Mouse (Mus musculus) right cerebral cortex, postnatal 14 days (tissue): ENCODE results near the gene Rad23a.

Source experiments
- DNase-seq: peaks from one replicate; pipeline ENCODE4 v3.0.0; 2022

Rad23a gene

GRCm38 (mm10) chr8:84811303-84811702, 29.2 kb downstream of the Rad23a start:
- DNase-seq: no peak

- DNase-seq: peak; percentile 97
Observed at GRCm38 (mm10) chr8:84810896-84811295, 29.6 kb downstream of the Rad23a start.

- no peak for DNase-seq
Observed at GRCm38 (mm10) chr8:84809941-84810280, 30.6 kb downstream of the Rad23a start.

- DNase-seq: no peak
Observed at GRCm38 (mm10) chr8:84809109-84809940, 31.1 kb downstream of the Rad23a start.

GRCm38 (mm10) chr8:84806031-84806430, 34.4 kb downstream of the Rad23a start:
- DNase-seq: no peak

GRCm38 (mm10) chr8:84799999-84800831, 40.2 kb downstream of the Rad23a start, which contains the start of gene Nfix:
TSS of gene Nfix (minus strand) at chr8:84800344.
- DNase-seq: peak; percentile 72

- peak; percentile 66 for DNase-seq
Observed at GRCm38 (mm10) chr8:84799136-84799931, 41.1 kb downstream of the Rad23a start.

- DNase-seq: no peak
Observed at GRCm38 (mm10) chr8:84798446-84799135, 41.9 kb downstream of the Rad23a start.

- no peak for DNase-seq
Observed at GRCm38 (mm10) chr8:84797971-84798370, 42.5 kb downstream of the Rad23a start.

- DNase-seq: no peak
Observed at GRCm38 (mm10) chr8:84797256-84797797, 43.1 kb downstream of the Rad23a start.

- DNase-seq: no peak
Observed at GRCm38 (mm10) chr8:84794486-84794885, 46.0 kb downstream of the Rad23a start.

GRCm38 (mm10) chr8:84793791-84794485, 46.5 kb downstream of the Rad23a start:
- peak; percentile 64 for DNase-seq

- DNase-seq: no peak
Observed at GRCm38 (mm10) chr8:84793134-84793533, 47.3 kb downstream of the Rad23a start.

GRCm38 (mm10) chr8:84792429-84792947, 48.0 kb downstream of the Rad23a start:
- no peak for DNase-seq

- no peak for DNase-seq
Observed at GRCm38 (mm10) chr8:84790537-84790936, 49.9 kb downstream of the Rad23a start.

GRCm38 (mm10) chr8:84789855-84790486, 50.5 kb downstream of the Rad23a start:
- no peak for DNase-seq

GRCm38 (mm10) chr8:84789345-84789744, 51.1 kb downstream of the Rad23a start:
- no peak for DNase-seq

GRCm38 (mm10) chr8:84788896-84789295, 51.6 kb downstream of the Rad23a start:
- peak; percentile 68 for DNase-seq

- peak; percentile 59 for DNase-seq
Observed at GRCm38 (mm10) chr8:84787523-84788302, 52.8 kb downstream of the Rad23a start.
